Mouse (Mus musculus) forebrain, embryonic 16.5 days (tissue): ENCODE measurements at regions not wholly inside any gene's neighbourhood (a gene's known extent, or its start where the extent isn't known, plus 50 kb on each side); places are given as distances from the start of the nearest gene placed in this dataset.
A peak's percentile ranks its signal among the peaks of the same experiment; 100 is the strongest.

Experiments
- ATAC-seq: fragments of 200-750 bp; cut with Nextera tagmentation; 2 replicates; pipeline ENCODE4 v1.8.0; 2017; ENCODE audit warnings: mild to moderate bottlenecking, moderate library complexity
- H3K27ac ChIP-seq: fragments of 300-500 bp; sonication (generic); 2 replicates; pipeline ENCODE4 v1.5.1; 2014; ENCODE audit warnings: low read length, control low read depth
- H3K27me3 ChIP-seq: fragments of 300-500 bp; sonication (generic); replicated peaks from 2 replicates; pipeline ENCODE4 v1.6.1; 2014; ENCODE audit warnings: low read length; ENCODE audit not compliant: control insufficient read depth, insufficient read depth
- H3K36me3 ChIP-seq: fragments of 300-500 bp; sonication (generic); 2 replicates; pipeline ENCODE4 v1.6.1; 2014; ENCODE audit not compliant: control insufficient read depth, insufficient read depth
- H3K4me1 ChIP-seq: fragments of 300-500 bp; sonication (generic); replicated peaks from 2 replicates; pipeline ENCODE4 v1.6.1; 2014; ENCODE audit warnings: low read length; ENCODE audit not compliant: control insufficient read depth, insufficient read depth
- H3K4me2 ChIP-seq: fragments of 300-500 bp; sonication (generic); 2 replicates; pipeline ENCODE4 v1.6.1; 2014; ENCODE audit warnings: mild to moderate bottlenecking, low read length, control low read depth
- H3K4me3 ChIP-seq: fragments of 300-500 bp; sonication (generic); replicated peaks from 2 replicates; pipeline ENCODE4 v1.5.1; 2014; ENCODE audit warnings: mild to moderate bottlenecking, low read length, control low read depth
- H3K9ac ChIP-seq: fragments of 300-500 bp; sonication (generic); replicated peaks from 2 replicates; pipeline ENCODE4 v1.6.1; 2014; ENCODE audit warnings: low read depth, low read length, control low read depth
- H3K9me3 ChIP-seq: fragments of 300-500 bp; sonication (generic); 2 replicates; pipeline ENCODE4 v1.6.1; 2016; ENCODE audit warnings: low read length; ENCODE audit not compliant: control insufficient read depth
- WGBS: fragments of 180-500 bp; shearing (Covaris S2); extraction: QIAGEN DNeasy Blood & Tissue Kit; methylation state at CpG from one replicate; pipeline ENCODE4 v1.1.7; 2014; 5-methylcytosine and 5-hydroxymethylcytosine counted together

GRCm38 (mm10) chr17:29437535-29438324, 52.8 kb upstream of the Pim1 start:
- Histone ChIP-seq H3K36me3 (no peaks in the 10 kb centered on the region), H3K27me3 (no peaks in the 10 kb centered on the region), H3K4me1 (peaks cover 20% of the 10 kb centered on the region), H3K4me2 (peak overlapping the region; percentile 70), H3K9ac (peak overlapping the region; percentile 70), H3K27ac (peak overlapping the region; percentile 74), H3K4me3 (peak overlapping the region; percentile 47), H3K9me3 (no peaks in the 10 kb centered on the region)
- 36% methylated on average over 16 of the region's 16 CpGs for WGBS
- ATAC-seq: no peak; the same call in 1 of the 2 replicates

GRCm38 (mm10) chr17:29438347-29439235, 52.0 kb upstream of the Pim1 start:
- peak overlapping the region; percentile 18; the same call in 1 of the 2 replicates for H3K4me2 ChIP-seq
- 0 out of 2 replicates have a peak overlapping the region, but pooled peaks have one; percentile 20 for H3K27ac ChIP-seq
- ATAC-seq: no peak
- peaks cover 20% of the 10 kb centered on the region for H3K4me1 ChIP-seq
- H3K4me3 ChIP-seq: no peak overlapping the region
- H3K36me3 ChIP-seq: no peaks in the 10 kb centered on the region
- no peak overlapping the region for H3K9ac ChIP-seq
- H3K27me3 ChIP-seq: no peaks in the 10 kb centered on the region
- no peaks in the 10 kb centered on the region for H3K9me3 ChIP-seq
- WGBS: 15% methylated on average over 17 of the region's 17 CpGs

- Histone ChIP-seq H3K4me2 (no peak overlapping the region), H3K9ac (no peak overlapping the region), H3K4me3 (no peak overlapping the region), H3K36me3 (no peaks in the 10 kb centered on the region), H3K9me3 (no peaks in the 10 kb centered on the region), H3K27me3 (no peaks in the 10 kb centered on the region), H3K27ac (no peak overlapping the region), H3K4me1 (peaks cover 20% of the 10 kb centered on the region)
- no peak for ATAC-seq
- WGBS: 84% methylated on average over 4 of the region's 4 CpGs
Observed at GRCm38 (mm10) chr17:29439992-29440391, 50.6 kb upstream of the Pim1 start.

- no peak overlapping the region for H3K27ac ChIP-seq
- H3K9ac ChIP-seq: no peak overlapping the region
- H3K4me2 ChIP-seq: no peak overlapping the region
- H3K4me3 ChIP-seq: no peak overlapping the region
- H3K4me1 ChIP-seq: peaks cover 20% of the 10 kb centered on the region
- no peak for ATAC-seq
- H3K9me3 ChIP-seq: no peaks in the 10 kb centered on the region
- H3K36me3 ChIP-seq: no peaks in the 10 kb centered on the region
- H3K27me3 ChIP-seq: no peaks in the 10 kb centered on the region
Observed at GRCm38 (mm10) chr17:29440490-29440889, 50.1 kb upstream of the Pim1 start.
